Mouse (Mus musculus): ENCODE measurements around the gene Duox1. TPM values are rescaled to one million over a fixed set of nuclear protein-coding genes. Genes with fewer than 3 reads are reported as not detected.

The Duox1 gene
- polyA plus RNA-seq, 1 experiment: not detected

DNA sequence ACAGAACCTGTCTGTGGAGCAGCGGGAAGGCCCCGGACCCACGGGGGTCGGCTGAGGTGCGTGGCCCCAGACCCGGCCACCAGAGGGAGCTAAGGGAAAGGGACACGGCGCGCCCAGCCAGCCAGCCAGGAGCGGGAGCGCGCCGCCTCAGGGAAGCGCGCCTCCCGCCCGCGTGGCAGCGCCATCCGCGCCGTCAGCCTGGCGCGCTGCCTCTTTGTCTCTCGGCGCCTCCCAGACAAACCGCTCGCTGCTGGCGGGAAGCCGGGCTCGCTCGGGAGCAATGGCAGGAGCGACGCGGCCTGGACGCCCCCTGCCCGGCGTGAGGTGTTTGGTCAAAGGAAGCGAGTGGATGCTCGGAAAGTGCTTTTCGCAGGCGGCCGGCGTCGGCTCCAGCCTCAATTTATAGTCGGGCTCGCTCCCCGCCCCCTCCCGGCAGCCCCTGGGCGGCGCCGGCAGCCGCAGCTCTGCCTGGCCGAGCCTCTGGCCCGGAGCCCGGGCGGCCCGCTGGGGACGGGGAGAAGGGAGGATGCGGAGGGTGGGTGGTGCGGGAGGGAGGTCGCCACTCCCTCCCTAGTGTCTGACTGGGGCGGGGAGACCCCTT lies 33.2 kb downstream of the Duox1 start:
- H3K4me1 ChIP-seq (ENCODE audit: control insufficient read depth, insufficient read depth, low read length): peaks cover 35% of the 10 kb centered on the region

DNA sequence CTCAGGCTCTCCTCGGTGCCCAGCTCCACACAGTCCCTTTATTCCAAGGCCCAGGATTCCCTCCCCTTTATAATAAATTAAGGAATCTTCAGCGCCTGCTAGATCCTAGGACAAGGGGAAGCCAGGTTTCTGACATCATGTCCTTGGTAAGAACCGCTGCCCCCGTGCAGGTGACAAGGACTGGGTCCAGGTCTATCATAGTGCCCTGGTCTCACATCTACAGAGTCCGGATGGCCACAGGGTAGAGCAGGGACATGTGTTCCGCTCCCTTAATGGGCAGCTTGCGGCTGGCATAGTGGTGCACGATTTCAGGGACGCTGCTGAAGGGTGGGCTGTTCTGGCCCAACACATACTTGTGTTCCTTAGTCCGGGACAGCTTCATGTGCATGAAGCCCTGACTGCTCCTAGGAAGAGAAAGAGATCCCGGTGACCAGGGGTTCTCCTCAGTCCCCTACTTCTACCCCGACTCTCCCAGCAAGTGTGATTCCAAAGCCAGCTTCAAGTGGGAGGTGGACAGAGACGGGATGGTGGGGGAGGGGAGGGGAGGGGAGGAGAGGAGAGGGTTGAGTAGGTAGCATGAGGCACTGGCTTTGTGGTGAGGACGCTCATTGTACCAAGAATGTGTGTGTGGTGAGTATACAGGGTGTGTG lies 33.8 kb downstream of the Duox1 start:
- WGBS: 15% methylated on average over 14 of the region's 14 CpGs
- Histone ChIP-seq H3K27ac (ENCODE audit: insufficient read depth, low read depth, low read length) (peak overlapping the region; percentile 91), H3K4me1 (ENCODE audit: control insufficient read depth, insufficient read depth, low read length) (peaks cover 39% of the 10 kb centered on the region), H3K4me3 (ENCODE audit: insufficient read depth, low read depth, low read length) (peak overlapping the region; percentile 69)
- TF ChIP-seq POLR2A (IDR thresholded peaks at IDR 0.05; ENCODE audit: insufficient read depth, low read depth, low read length) (no peak), CTCF (IDR thresholded peaks at IDR 0.05; ENCODE audit: insufficient read depth, low read depth, low read length) (no peak)

More for the DNA sequence above, 33.2 kb downstream of the Duox1 start:
- WGBS: under 1% methylated on average over 63 of the region's 63 CpGs
- H3K27ac ChIP-seq (ENCODE audit: insufficient read depth, low read depth, low read length): peak overlapping the region; percentile 91
- TF ChIP-seq CTCF (IDR thresholded peaks at IDR 0.05; ENCODE audit: insufficient read depth, low read depth, low read length) (peak; percentile 89), POLR2A (IDR thresholded peaks at IDR 0.05; ENCODE audit: insufficient read depth, low read depth, low read length) (peak; percentile 98)
- peak overlapping the region; percentile 69 for H3K4me3 ChIP-seq (ENCODE audit: insufficient read depth, low read depth, low read length)

DNA sequence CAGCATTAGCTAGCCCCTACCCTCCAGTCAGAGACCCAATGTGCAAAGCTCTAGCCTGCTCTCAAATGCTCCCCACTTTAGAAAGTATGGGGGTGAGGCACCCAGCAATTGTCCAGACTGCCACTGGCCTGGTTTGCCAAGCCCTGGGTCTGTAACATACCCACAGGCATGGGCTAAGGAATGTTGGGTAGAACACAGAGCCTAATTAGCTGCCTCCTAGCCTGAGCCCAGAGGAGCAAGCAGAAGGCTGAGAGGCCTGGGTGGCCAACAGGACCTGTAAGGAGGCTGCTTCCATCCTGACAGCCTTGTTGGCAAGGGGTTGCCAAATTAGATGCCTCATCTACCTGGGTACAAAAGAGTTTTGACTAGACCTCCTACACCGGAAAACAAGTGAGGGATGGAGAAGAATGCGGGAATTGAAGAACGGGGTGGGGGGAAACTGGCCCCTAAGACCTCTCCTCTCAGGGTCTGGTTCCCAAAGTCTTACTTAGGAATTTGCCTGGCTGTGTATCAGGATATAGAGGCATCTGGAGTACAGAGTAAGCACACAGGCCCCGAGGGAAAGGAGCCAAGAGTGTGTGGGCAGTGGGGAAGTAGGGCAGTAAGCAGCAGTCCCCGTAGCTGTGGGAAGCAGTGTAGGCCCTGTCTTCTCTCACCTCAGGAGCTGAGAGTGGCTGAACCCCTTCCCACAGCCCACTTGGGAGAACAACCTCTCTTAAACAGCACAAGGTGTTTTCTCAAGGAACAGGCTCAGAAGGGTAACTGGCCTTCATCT lies 35.9 kb downstream of the Duox1 start:
- H3K4me3 ChIP-seq (ENCODE audit: insufficient read depth, low read depth, low read length): no peak overlapping the region
- WGBS: 23% methylated on average over 5 of the region's 5 CpGs
- TF ChIP-seq CTCF (IDR thresholded peaks at IDR 0.05; ENCODE audit: insufficient read depth, low read depth, low read length) (no peak), POLR2A (IDR thresholded peaks at IDR 0.05; ENCODE audit: insufficient read depth, low read depth, low read length) (no peak)
- H3K27ac ChIP-seq (ENCODE audit: insufficient read depth, low read depth, low read length): peak overlapping the region; percentile 41
- peaks cover 39% of the 10 kb centered on the region for H3K4me1 ChIP-seq (ENCODE audit: control insufficient read depth, insufficient read depth, low read length)

DNA sequence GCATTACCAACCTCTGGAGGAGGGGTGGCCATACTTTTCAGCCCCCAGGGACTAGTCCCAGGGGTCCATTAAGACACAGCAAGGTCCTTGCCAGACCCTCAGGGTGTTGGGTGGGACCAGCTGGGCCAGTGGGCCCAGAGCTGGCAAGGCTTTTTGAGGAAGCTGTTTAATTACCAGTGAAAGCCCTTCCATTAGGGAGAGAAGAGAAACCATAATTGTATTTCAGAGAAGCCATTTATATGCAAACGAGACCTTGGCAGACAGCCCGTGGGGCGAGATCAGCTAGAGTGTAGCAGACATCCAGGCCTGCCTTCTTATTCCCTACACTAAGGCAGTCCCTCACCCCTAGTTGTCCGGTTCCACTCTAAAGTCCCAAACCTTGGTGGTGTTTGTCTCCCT lies 36.5 kb downstream of the Duox1 start:
- Histone ChIP-seq H3K4me3 (ENCODE audit: insufficient read depth, low read depth, low read length) (no peak overlapping the region), H3K27ac (ENCODE audit: insufficient read depth, low read depth, low read length) (peak overlapping the region; percentile 41), H3K4me1 (ENCODE audit: control insufficient read depth, insufficient read depth, low read length) (peaks cover 39% of the 10 kb centered on the region)
- 22% methylated on average over 4 of the region's 4 CpGs for WGBS
- TF ChIP-seq CTCF (IDR thresholded peaks at IDR 0.05; ENCODE audit: insufficient read depth, low read depth, low read length) (no peak), POLR2A (IDR thresholded peaks at IDR 0.05; ENCODE audit: insufficient read depth, low read depth, low read length) (no peak)

DNA sequence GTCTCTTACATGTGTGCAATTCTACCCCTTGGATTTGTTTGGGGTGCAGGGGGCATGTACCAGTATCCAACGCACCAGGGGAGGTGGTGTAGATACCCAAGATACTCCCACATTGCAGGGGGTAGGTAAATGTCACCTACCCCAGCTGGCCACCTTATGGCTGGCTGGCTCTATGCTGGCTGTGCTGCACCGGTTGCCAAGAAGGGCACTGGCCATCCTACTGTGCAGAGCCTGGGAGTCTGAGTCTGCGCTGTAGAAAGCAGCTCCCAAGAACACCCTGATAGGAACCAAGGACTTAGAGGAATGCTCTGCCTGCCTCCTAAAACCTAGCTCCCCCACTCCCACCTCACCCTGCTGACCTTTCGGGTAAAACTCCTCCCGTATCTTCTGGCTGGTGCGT lies 37.5 kb downstream of the Duox1 start:
- TF ChIP-seq POLR2A (IDR thresholded peaks at IDR 0.05; ENCODE audit: insufficient read depth, low read depth, low read length): no peak
- no peak for TF ChIP-seq CTCF (IDR thresholded peaks at IDR 0.05; ENCODE audit: insufficient read depth, low read depth, low read length)
- peaks cover 36% of the 10 kb centered on the region for H3K4me1 ChIP-seq (ENCODE audit: control insufficient read depth, insufficient read depth, low read length)
- WGBS: 86% methylated on average over 6 of the region's 6 CpGs
- H3K27ac ChIP-seq (ENCODE audit: insufficient read depth, low read depth, low read length): no peak overlapping the region
- H3K4me3 ChIP-seq (ENCODE audit: insufficient read depth, low read depth, low read length): no peak overlapping the region

DNA sequence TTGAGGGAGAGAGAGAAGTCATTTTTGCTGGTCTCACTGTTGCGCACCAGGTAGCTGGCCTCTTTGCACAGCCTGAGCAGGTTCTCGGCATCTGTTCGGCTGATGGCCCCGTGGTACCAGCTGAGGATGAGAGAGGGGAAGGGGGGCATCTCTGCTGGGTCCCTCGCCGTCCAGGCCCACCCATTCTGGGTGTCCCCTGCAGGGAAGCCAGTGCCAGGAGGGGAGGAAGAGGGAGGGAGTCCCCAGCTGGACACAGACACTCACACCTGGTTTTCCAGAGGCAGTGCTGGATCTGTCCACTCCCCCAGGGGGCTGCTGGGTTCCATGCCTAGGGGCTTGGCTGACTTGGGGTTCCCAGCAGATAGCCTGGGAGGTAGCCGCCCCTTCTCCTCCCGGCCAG lies 38.3 kb downstream of the Duox1 start:
- Histone ChIP-seq H3K4me1 (ENCODE audit: control insufficient read depth, insufficient read depth, low read length) (peaks cover 33% of the 10 kb centered on the region), H3K4me3 (ENCODE audit: insufficient read depth, low read depth, low read length) (no peak overlapping the region), H3K27ac (ENCODE audit: insufficient read depth, low read depth, low read length) (no peak overlapping the region)
- 95% methylated on average over 8 of the region's 8 CpGs for WGBS
- no peak for TF ChIP-seq POLR2A (IDR thresholded peaks at IDR 0.05; ENCODE audit: insufficient read depth, low read depth, low read length)
- TF ChIP-seq CTCF (IDR thresholded peaks at IDR 0.05; ENCODE audit: insufficient read depth, low read depth, low read length): no peak

DNA sequence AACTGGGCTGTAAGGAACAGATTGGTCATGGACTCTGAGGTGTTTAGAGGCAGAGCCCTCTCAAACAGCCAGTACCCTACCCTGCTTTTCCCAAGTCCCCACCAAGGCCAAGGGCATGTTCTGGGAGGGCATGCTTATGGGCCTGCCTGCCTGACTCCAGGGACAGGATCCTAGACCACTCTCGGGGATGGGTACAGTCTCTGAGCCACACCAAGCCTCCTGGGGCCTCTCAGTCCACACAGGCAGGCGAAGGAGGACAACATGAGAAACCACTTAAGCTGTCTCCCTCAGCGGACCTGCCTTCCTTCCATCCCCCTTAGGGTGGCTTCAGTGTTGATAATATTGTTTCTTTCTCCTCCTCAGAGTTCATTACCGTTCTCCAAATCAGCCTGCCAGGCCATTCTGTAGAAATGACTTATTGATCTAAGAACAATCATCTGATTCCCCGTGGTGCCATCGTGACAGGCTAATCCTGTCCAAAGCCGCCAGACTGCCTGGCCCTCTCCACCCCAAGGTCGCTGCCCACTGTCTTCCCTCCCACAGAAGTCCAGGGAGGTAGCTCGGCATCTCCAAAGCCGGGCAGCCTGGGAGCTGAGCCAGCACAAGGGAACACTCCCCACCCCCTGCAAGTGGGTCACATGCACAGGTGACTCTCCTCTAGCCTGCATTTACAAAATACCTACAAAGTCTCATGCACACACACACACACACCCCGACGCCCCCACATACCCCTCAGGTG lies 38.9 kb downstream of the Duox1 start:
- Histone ChIP-seq H3K27ac (ENCODE audit: insufficient read depth, low read depth, low read length) (no peak overlapping the region), H3K4me1 (ENCODE audit: control insufficient read depth, insufficient read depth, low read length) (peaks cover 28% of the 10 kb centered on the region), H3K4me3 (ENCODE audit: insufficient read depth, low read depth, low read length) (no peak overlapping the region)
- TF ChIP-seq POLR2A (IDR thresholded peaks at IDR 0.05; ENCODE audit: insufficient read depth, low read depth, low read length) (no peak), CTCF (IDR thresholded peaks at IDR 0.05; ENCODE audit: insufficient read depth, low read depth, low read length) (no peak)
- WGBS: 84% methylated on average over 12 of the region's 12 CpGs

DNA sequence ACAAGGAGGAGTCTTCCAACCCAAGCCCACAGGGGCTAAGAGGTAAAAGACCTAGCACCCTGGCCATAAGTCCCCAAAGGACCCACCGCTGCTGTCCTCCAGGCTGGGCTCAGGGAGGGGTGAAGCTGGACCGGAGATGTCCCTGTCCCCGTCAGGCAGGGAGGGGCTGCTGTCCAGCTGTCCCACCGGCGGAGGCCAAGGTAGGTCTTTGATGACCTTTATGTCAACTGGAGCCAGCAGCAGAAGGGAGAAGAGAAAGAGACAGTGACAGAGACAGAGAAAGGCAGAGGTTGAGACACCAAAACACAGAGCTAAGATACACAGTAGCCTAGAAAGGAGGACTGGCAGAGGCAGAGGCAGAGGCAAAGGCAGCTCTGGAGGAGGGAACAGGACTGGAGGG lies 39.9 kb downstream of the Duox1 start:
- WGBS: 97% methylated on average over 5 of the region's 5 CpGs
- Histone ChIP-seq H3K4me1 (ENCODE audit: control insufficient read depth, insufficient read depth, low read length) (peaks cover 21% of the 10 kb centered on the region), H3K27ac (ENCODE audit: insufficient read depth, low read depth, low read length) (no peak overlapping the region), H3K4me3 (ENCODE audit: insufficient read depth, low read depth, low read length) (no peak overlapping the region)
- no peak for TF ChIP-seq CTCF (IDR thresholded peaks at IDR 0.05; ENCODE audit: insufficient read depth, low read depth, low read length)
- no peak for TF ChIP-seq POLR2A (IDR thresholded peaks at IDR 0.05; ENCODE audit: insufficient read depth, low read depth, low read length)
